Mouse (Mus musculus) ovary, postnatal 14 days (tissue): ENCODE results near the gene Nup210l.

Source experiments
- DNase-seq: peaks from one replicate; pipeline ENCODE4 v3.0.0; 2022; ENCODE audit warnings: low spot score

Nup210l gene

DNA sequence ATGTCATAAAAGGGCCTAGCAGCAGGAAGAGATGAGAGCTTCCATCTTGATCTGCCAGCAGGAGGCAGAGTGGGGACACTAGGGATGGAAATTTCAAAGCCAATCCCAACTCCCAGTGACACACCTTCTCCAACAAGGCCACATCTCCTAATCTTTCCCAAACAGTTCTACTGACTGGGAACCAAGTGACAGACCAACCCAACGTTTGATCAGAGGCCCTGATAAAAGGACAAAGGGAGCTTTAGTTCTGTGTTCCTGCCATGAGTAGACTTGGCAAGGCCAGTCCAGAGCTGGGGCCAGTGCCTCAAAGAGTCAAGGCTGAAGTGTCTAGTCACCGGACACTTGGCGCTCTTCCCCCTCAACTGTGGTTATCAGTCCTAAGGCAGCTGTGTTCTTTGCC is 57.6 kb downstream of the Nup210l start:
- DNase-seq, result no peak

- DNase-seq, result no peak
Observed at GRCm38 (mm10) chr3:90179566-90179965, 75.6 kb downstream of the Nup210l start.

- DNase-seq, result no peak
Observed at GRCm38 (mm10) chr3:90183581-90183980, 79.6 kb downstream of the Nup210l start.

- no peak for DNase-seq
Observed at GRCm38 (mm10) chr3:90190859-90191510, 87.1 kb downstream of the Nup210l start.

- DNase-seq, result no peak
Observed at GRCm38 (mm10) chr3:90194759-90195158, 90.8 kb downstream of the Nup210l start.

- no peak for DNase-seq
Observed at GRCm38 (mm10) chr3:90195644-90196043, 91.7 kb downstream of the Nup210l start.

DNA sequence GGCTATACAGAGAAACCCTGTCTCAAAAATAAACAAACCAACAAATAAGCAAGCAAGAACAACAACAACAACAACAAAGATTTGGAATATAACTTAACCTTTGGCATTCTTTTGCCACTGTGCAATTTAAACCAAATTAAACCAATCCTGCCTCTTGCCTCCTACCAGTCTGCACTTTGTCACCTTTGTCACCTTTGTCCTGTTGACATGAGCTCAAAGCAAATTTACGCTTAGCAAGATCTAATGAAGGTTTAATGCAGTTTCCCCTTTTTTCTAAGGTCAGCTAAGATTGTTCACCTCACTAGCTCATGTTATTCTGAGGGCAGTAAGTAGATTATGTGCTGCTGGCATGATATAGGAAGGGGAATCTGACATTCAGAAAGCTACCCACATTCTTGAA is 93.6 kb downstream of the Nup210l start:
- DNase-seq, result no peak

- DNase-seq, result no peak
Observed at GRCm38 (mm10) chr3:90202884-90203283, 99.0 kb downstream of the Nup210l start.

DNA sequence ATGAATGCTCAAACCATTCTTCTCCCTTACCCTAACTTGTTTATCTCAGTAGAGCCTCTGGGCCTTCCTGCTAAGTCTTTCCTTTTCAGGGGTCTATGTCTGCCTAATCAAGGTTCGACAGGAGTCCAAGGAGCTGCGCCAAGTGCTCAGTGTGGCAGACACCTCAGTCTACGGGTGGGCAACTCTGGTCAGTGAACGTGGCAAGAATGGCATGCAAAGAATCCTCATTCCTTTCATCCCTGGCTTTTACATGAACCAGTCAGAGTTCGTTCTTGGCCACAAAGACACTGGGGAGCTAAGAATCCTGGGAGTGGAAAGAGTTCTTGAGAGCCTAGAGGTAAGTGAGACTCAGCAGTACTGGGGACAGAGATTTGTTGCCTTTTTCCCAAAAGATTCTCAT is 99.7 kb downstream of the Nup210l start:
- DNase-seq, result no peak

DNA sequence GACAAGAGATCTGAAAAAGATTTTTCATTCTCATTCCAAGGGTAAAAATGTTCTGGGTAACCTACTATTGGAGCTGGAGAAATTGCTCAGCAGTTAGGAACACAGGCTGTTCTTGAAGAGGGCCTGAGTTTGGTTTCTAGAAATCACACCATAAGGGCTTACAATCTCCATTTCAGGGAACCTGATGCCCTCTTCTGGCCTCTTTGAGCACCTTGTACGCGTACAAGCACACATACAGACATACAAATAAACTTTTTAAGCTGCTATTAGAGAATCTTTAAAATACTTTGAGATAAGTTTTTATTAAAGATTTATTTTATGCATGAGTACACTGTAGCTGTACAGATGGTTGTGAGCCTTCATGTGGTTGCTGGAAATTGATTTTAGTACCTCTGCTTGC is 100.7 kb downstream of the Nup210l start:
- DNase-seq, result no peak

- DNase-seq, result no peak
Observed at GRCm38 (mm10) chr3:90208662-90209061, 104.7 kb downstream of the Nup210l start.

DNA sequence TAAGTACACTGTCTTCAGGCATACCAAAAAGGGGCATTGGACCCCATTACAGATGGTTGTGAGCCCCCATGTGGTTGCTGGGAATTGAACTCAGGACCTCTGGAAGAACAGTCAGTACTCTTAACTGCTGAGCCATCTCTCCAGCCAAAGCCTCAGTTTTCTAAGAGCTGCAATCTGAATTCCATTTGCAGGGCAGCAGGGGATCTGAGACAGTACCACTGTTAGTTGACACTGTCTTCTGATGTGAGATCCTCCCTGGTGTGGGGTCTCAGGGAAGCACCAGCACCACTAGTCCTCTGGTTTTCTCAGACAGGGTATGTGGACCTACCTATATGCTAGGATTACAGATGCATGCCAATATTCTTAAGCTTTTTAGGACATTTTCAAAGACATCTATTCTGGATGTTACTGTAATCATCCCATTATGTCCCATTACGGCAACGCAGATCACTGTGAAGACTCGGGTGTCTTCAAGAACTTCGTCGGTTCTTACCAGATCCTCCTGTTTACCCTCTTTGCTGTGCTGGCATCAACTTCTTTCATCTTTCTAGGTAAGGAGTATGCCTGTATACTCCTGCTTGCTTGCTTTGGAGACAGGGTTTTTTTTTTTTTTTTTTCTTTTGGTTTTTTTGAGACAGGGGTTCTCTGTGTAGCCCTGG is 106.1 kb downstream of the Nup210l start:
- DNase-seq, result no peak

DNA sequence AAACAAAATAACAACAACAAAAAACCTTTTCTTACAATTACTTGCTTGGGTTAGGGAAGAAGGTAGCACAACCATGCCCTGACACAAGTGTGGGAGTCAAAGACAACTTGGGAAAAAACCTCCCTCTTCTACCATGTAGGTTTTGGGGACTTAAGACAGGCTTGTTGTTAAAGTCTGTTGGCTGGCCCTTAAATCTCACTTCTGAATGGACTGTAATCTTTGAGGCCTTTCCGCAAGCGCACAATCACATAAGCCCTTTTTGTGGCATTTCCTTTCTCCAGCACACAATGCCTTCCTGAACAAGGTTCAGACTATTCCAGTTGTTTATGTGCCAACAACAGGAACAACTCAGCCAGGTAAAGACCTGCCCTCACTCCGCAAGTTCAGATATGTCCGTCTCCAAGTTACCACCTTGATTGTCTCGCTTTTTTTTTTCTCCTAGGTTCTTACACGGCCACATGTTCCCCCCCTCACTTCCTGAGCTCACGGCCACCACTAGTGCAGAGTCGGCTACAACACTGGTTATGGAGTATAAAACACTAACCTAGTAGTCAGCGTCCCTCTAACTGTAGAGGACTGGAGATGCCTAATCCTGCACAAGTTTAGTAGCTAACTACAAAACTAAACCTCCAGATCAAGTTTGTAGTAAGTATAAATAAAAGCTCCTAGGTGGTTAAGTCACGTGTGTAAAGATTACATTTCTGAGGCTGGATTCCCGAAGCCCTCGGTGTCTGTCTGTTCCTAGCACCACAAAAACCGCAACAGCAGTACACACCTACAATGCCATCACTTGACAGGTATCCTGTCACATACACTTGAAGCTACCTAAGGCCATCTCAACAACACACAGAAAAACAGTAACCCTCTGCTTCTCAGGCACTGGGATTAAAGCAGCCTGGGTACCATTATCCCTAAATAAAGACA is 107.8 kb downstream of the Nup210l start:
- no peak for DNase-seq

GRCm38 (mm10) chr3:90212723-90213122 is 108.8 kb downstream of the Nup210l start:
- DNase-seq, result no peak

GRCm38 (mm10) chr3:90213377-90213866 is 109.5 kb downstream of the Nup210l start, which contains the start of the genes Rps27 and Rab13:
Gene Rps27, minus strand, starts transcription at chr3:90213651.
Gene Rab13, plus strand, starts transcription at chr3:90213695.
- DNase-seq, result peak; percentile 76

- DNase-seq, result no peak
Observed at GRCm38 (mm10) chr3:90213956-90214684, 110.2 kb downstream of the Nup210l start.

DNA sequence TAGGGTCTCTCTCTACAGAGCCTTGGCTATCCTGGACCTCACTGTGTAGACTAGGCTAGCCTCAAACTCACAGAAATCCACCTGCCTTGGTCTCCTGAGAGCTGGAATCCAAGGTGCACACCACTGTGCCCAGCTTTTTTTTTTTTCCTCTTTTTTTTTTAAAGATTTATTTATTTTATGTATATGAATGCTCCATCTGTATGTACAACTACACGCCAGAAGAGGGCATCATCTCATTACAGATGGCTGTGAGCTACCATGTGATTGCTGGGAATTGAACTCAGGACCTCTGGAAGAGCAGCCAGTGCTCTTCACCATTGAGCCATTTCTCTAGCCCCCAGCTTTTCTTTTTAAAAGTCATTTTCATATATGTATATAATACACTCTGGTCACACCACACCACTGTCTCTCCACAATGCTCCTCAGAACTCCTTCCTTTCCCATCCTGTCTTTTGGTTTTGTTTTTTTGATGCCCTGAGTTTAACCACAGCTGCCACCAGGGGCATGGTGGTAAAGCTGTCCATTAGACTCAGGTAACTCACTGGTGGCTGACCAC is 112.0 kb downstream of the Nup210l start:
- DNase-seq, result no peak

GRCm38 (mm10) chr3:90220088-90220487 is 116.2 kb downstream of the Nup210l start:
- no peak for DNase-seq

DNA sequence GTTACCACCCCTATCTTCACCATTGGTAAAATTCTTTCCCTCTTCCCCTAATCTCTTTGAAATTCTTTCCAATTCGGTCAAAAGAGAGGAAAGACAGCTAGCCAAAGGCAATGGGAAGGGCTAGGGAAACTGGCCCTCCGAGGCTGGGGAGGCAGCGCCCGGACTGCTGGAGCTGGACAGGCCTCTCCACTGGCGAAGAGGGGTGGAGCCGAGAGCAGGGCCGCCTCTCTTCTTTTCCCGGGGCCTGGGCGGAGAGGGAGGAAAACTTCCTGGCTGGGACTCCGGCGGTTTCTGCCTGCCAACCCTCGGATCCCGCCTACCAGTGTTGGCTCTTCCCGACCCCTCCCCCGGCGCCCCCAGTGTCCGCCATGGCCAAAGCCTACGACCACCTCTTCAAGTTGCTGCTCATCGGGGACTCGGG is 116.6 kb downstream of the Nup210l start:
- DNase-seq, result peak; percentile 73

DNA sequence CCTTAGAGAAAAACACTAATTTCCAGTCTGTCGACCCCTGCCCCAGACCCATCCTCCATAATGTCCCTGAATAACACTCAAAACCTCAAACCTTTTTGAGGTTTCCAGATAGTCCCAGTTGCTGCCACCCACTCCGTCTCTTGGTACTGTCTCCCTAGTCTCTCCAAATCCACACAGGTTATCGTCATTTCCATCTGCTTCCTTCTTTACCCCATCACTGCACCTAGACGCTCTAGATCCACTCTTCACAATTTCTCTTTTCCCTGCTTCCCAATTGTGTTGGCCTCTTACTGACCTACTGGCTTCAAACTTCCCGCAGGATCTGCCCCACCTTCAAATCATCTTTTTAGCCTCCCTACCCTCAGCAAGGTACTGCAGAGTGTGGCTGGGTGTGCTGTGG is 117.2 kb downstream of the Nup210l start:
- DNase-seq, result no peak

DNA sequence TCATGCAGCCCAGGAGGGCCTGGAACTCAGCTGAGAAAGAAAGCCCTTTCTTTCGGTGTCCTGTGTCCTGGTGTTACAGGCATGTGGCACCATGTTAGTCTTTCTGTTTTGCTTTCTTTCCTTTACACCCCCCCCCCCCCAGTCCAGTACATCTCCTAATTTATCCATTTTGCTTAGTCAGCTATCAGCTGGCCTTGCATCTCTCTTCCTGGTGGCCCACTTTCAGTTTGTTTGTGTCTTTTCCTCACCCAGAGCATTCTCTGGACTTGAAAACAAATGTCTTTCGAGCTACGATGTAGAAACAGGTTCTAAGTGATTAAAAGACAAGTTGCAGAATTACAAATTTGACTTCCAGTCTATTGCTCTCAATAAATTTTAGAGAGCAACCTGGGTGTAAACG is 118.5 kb downstream of the Nup210l start:
- no peak for DNase-seq
